Comparison of ENCODE assay signal across 9 mouse cellular contexts in the genomic region with DNA sequence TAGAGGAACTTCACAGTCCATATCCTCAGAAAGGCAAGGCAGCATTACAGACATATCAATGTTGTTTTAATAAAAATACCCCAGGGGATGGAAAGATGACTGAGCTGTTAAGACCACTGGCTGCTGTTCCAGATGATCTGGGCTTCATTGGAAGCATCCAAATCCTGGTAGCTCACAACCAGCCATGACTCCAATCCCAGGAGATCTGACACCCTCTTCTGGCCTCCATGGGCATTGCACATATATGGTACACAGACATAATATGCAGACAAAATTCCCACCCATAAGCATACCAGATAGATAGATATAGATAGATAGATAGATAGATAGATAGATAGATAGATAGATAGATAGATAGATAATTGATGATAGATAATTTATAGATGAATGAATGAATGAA. TPM values are rescaled to one million over a fixed set of nuclear protein-coding genes. Genes with fewer than 3 reads are reported as not detected.
A peak's percentile ranks its signal among the peaks of the same experiment; 100 is the strongest.
DNase-seq lines count a peak whose midpoint lies in the region; ATAC-seq and TF ChIP-seq lines count a peak whose summit lies in the region.
"Had no signal": no experiment of that assay in that cellular context is flagged by ENCODE, and none has a peak within 500 bp of the region (broad histone marks: within the 10 kb centered on the region; RNA-seq: fewer than 3 reads in every experiment).

No protein-coding gene starts in this region.

- intact Hi-C loops in heart, postnatal 10 days (cut with DNase I), result loop anchor here (5.0 kb wide), 1 partner anchor 196 kb away; no protein-coding TSS in a partner anchor

- H3K27ac ChIP-seq in heart, embryonic 12.5 days (ENCODE audit: poor library complexity, severe bottlenecking), result no peak overlapping the region
- H3K27ac ChIP-seq in lung, embryonic 14.5 days (ENCODE audit: low read depth), result no peak overlapping the region
- H3K27ac ChIP-seq: liver, embryonic 13.5 days had no signal

- H3K9ac ChIP-seq in heart, embryonic 12.5 days, result no peak overlapping the region
- no peak overlapping the region for H3K9ac ChIP-seq in lung, embryonic 14.5 days
- H3K9ac ChIP-seq: liver, embryonic 13.5 days had no signal

- H3K36me3 ChIP-seq in heart, embryonic 12.5 days, result no peaks in the 10 kb centered on the region
- no peaks in the 10 kb centered on the region for H3K36me3 ChIP-seq in lung, embryonic 14.5 days (ENCODE audit: insufficient read depth)
- H3K36me3 ChIP-seq: liver, embryonic 13.5 days had no signal

- no peaks in the 10 kb centered on the region for H3K9me3 ChIP-seq in heart, embryonic 12.5 days (replicated peaks)
- H3K9me3 ChIP-seq in lung, embryonic 14.5 days (ENCODE audit: low read depth, low read length), result no peaks in the 10 kb centered on the region
- H3K9me3 ChIP-seq: liver, embryonic 13.5 days had no signal

- no peak overlapping the region for H3K4me3 ChIP-seq in heart, embryonic 12.5 days
- H3K4me3 ChIP-seq in lung, embryonic 14.5 days (ENCODE audit: low read depth, low read length), result no peak overlapping the region
- H3K4me3 ChIP-seq: liver, embryonic 13.5 days had no signal

- ATAC-seq in heart, embryonic 12.5 days (ENCODE audit: insufficient number of reproducible peaks, low FRiP score), result no peak
- ATAC-seq in lung, embryonic 14.5 days (ENCODE audit: insufficient read depth), result no peak
- peak; percentile 77 for ATAC-seq in megakaryocyte-erythroid progenitor cell, adult 5-6 weeks (replicated peaks; ENCODE audit: low FRiP score, low TSS enrichment, poor library complexity, severe bottlenecking)

- H3K27me3 ChIP-seq in heart, embryonic 12.5 days (replicated peaks), result no peaks in the 10 kb centered on the region
- no peaks in the 10 kb centered on the region for H3K27me3 ChIP-seq in lung, embryonic 14.5 days (ENCODE audit: insufficient read depth, low read length)
- H3K27me3 ChIP-seq: liver, embryonic 13.5 days had no signal

- H3K4me1 ChIP-seq in heart, embryonic 12.5 days (replicated peaks), result peaks cover 9% of the 10 kb centered on the region; the same call in 1 of the 2 replicates
- H3K4me1 ChIP-seq in lung, embryonic 14.5 days (ENCODE audit: insufficient read depth), result peaks cover 1% of the 10 kb centered on the region; the same call in 1 of the 2 replicates
- H3K4me1 ChIP-seq: liver, embryonic 13.5 days had no signal

- H3K4me2 ChIP-seq in heart, embryonic 12.5 days, result no peak overlapping the region
- H3K4me2 ChIP-seq in lung, embryonic 14.5 days, result no peak overlapping the region
- H3K4me2 ChIP-seq: liver, embryonic 13.5 days had no signal

- peak; percentile 59 for TF ChIP-seq CTCF in lung, embryonic 14.5 days (IDR thresholded peaks at IDR 0.05; ENCODE audit: low read depth)

- DNase-seq in heart, postnatal 10 days, result peak; percentile 16 to 24
- peak; percentile 67 for DNase-seq in lung, embryonic 14.5 days
- DNase-seq in lung, postnatal 4 days, result no peak
- DNase-seq in NIH3T3 (ENCODE audit: low read depth), result peak; percentile 50
- no peak for DNase-seq in cerebellum, adult 8-10 months
- DNase-seq in frontal cortex, postnatal 14 days (ENCODE audit: low spot score in 2 of 2), result no peak
- DNase-seq: liver, embryonic 13.5 days had no signal

RNA-seq across cellular contexts. Expression of gene Lca5, which starts 59.6 kb away (rescaled TPM):
- 1 to 10 TPM; 5.5 to 6.8 TPM for total RNA-seq in heart, postnatal 10 days (2021)
- polyA plus RNA-seq in heart, embryonic 12.5 days (2016; fragmentation: Nextera tagmentation; extraction: Ambion mirVana), result 14.5 and 15.8 TPM in 2 replicates
- 28.0 and 28.4 TPM in 2 replicates for polyA plus RNA-seq in lung, embryonic 14.5 days (2014; fragmentation: Nextera tagmentation; extraction: Ambion mirVana)
- 0.30 TPM in 1 of 2 replicates, not detected in the other for total RNA-seq in megakaryocyte-erythroid progenitor cell, adult 5-6 weeks (2014; fragmentation: Nextera tagmentation)
- 0.47 and 0.95 TPM in 2 replicates for total RNA-seq in megakaryocyte-erythroid progenitor cell, adult 5-6 weeks (2017)

Comparison
In these comparisons a context has a peak if more than half of its experiments do, and no peak if none do; other contexts are left out.
1. DNase-seq: peak in heart, postnatal 10 days (2 of 2), lung, embryonic 14.5 days (single experiment) and NIH3T3 (single experiment); none in lung, postnatal 4 days (0 of 2), cerebellum, adult 8-10 months (single experiment) and frontal cortex, postnatal 14 days (0 of 2).